Mouse (Mus musculus): ENCODE data around the gene Map3k4.

Map3k4 gene

GRCm38 (mm10) chr17:12207022-12207548 is 111.5 kb downstream of the Map3k4 start:
- in situ Hi-C loops (cut with MboI; ENCODE audit: low pct_unique_long_range_greater_than_20kb in 1 of 2, low sequenced_read_pairs in 2 of 2, unreplicated experiment in 1 of 2): no loop called here

GRCm38 (mm10) chr17:12206248-12206647 is 112.3 kb downstream of the Map3k4 start:
- in situ Hi-C loops (cut with MboI; ENCODE audit: low pct_unique_long_range_greater_than_20kb in 1 of 2, low sequenced_read_pairs in 2 of 2, unreplicated experiment in 1 of 2): no loop called here

GRCm38 (mm10) chr17:12205694-12206075 is 112.9 kb downstream of the Map3k4 start:
- in situ Hi-C loops (cut with MboI; ENCODE audit: low pct_unique_long_range_greater_than_20kb in 1 of 2, low sequenced_read_pairs in 2 of 2, unreplicated experiment in 1 of 2): no loop called here

GRCm38 (mm10) chr17:12205015-12205693 is 113.4 kb downstream of the Map3k4 start:
- in situ Hi-C loops (cut with MboI; ENCODE audit: low pct_unique_long_range_greater_than_20kb in 1 of 2, low sequenced_read_pairs in 2 of 2, unreplicated experiment in 1 of 2): no loop called here

- in situ Hi-C loops (cut with MboI; ENCODE audit: low pct_unique_long_range_greater_than_20kb in 1 of 2, low sequenced_read_pairs in 2 of 2, unreplicated experiment in 1 of 2): no loop called here
Measured at GRCm38 (mm10) chr17:12204689-12205014, 113.9 kb downstream of the Map3k4 start.

GRCm38 (mm10) chr17:12204246-12204645 is 114.3 kb downstream of the Map3k4 start:
- in situ Hi-C loops (cut with MboI; ENCODE audit: low pct_unique_long_range_greater_than_20kb in 1 of 2, low sequenced_read_pairs in 2 of 2, unreplicated experiment in 1 of 2): no loop called here

- in situ Hi-C loops (cut with MboI; ENCODE audit: low pct_unique_long_range_greater_than_20kb in 1 of 2, low sequenced_read_pairs in 2 of 2, unreplicated experiment in 1 of 2): no loop called here
Measured at GRCm38 (mm10) chr17:12203414-12203897, 115.1 kb downstream of the Map3k4 start.

GRCm38 (mm10) chr17:12201086-12201485 is 117.5 kb downstream of the Map3k4 start:
- in situ Hi-C loops (cut with MboI; ENCODE audit: low pct_unique_long_range_greater_than_20kb in 1 of 2, low sequenced_read_pairs in 2 of 2, unreplicated experiment in 1 of 2): no loop called here

- in situ Hi-C loops (cut with MboI; ENCODE audit: low pct_unique_long_range_greater_than_20kb in 1 of 2, low sequenced_read_pairs in 2 of 2, unreplicated experiment in 1 of 2): no loop called here
Measured at GRCm38 (mm10) chr17:12199933-12200332, 118.7 kb downstream of the Map3k4 start.

- in situ Hi-C loops (cut with MboI; ENCODE audit: low pct_unique_long_range_greater_than_20kb in 1 of 2, low sequenced_read_pairs in 2 of 2, unreplicated experiment in 1 of 2): no loop called here
Measured at GRCm38 (mm10) chr17:12195604-12196003, 123.0 kb downstream of the Map3k4 start.

GRCm38 (mm10) chr17:12195137-12195536 is 123.5 kb downstream of the Map3k4 start:
- in situ Hi-C loops (cut with MboI; ENCODE audit: low pct_unique_long_range_greater_than_20kb in 1 of 2, low sequenced_read_pairs in 2 of 2, unreplicated experiment in 1 of 2): no loop called here

GRCm38 (mm10) chr17:12187782-12188181 is 130.8 kb downstream of the Map3k4 start:
- in situ Hi-C loops (cut with MboI; ENCODE audit: low pct_unique_long_range_greater_than_20kb in 1 of 2, low sequenced_read_pairs in 2 of 2, unreplicated experiment in 1 of 2): no loop called here

- in situ Hi-C loops (cut with MboI; ENCODE audit: low pct_unique_long_range_greater_than_20kb in 1 of 2, low sequenced_read_pairs in 2 of 2, unreplicated experiment in 1 of 2): no loop called here
Measured at GRCm38 (mm10) chr17:12186341-12186740, 132.3 kb downstream of the Map3k4 start.

- in situ Hi-C loops (cut with MboI; ENCODE audit: low pct_unique_long_range_greater_than_20kb in 1 of 2, low sequenced_read_pairs in 2 of 2, unreplicated experiment in 1 of 2): no loop called here
Measured at GRCm38 (mm10) chr17:12185855-12186254, 132.7 kb downstream of the Map3k4 start.

GRCm38 (mm10) chr17:12184283-12184682 is 134.3 kb downstream of the Map3k4 start:
- in situ Hi-C loops (cut with MboI; ENCODE audit: low pct_unique_long_range_greater_than_20kb in 1 of 2, low sequenced_read_pairs in 2 of 2, unreplicated experiment in 1 of 2): no loop called here

- in situ Hi-C loops (cut with MboI; ENCODE audit: low pct_unique_long_range_greater_than_20kb in 1 of 2, low sequenced_read_pairs in 2 of 2, unreplicated experiment in 1 of 2): no loop called here
Measured at GRCm38 (mm10) chr17:12182702-12183485, 135.7 kb downstream of the Map3k4 start.

- in situ Hi-C loops (cut with MboI; ENCODE audit: low pct_unique_long_range_greater_than_20kb in 1 of 2, low sequenced_read_pairs in 2 of 2, unreplicated experiment in 1 of 2): no loop called here
Measured at GRCm38 (mm10) chr17:12179766-12180165, 138.8 kb downstream of the Map3k4 start.

- in situ Hi-C loops (cut with MboI; ENCODE audit: low pct_unique_long_range_greater_than_20kb in 1 of 2, low sequenced_read_pairs in 2 of 2, unreplicated experiment in 1 of 2): no loop called here
Measured at GRCm38 (mm10) chr17:12179339-12179738, 139.3 kb downstream of the Map3k4 start.

All from mouse embryonic stem cell (cell line).